Mouse (Mus musculus) lung, adult 2 months (tissue): ENCODE data around the gene Phf21a.

Experiments
- CTCF ChIP-seq: fragments of 200-500 bp; IDR thresholded peaks from 2 replicates; pipeline ENCODE4 v1.5.1; 2011; ENCODE audit warnings: mild to moderate bottlenecking, low read length, control low read depth; ENCODE audit not compliant: insufficient read depth
- POLR2A ChIP-seq: fragments of 200-500 bp; IDR thresholded peaks from 2 replicates; pipeline ENCODE4 v1.6.1; 2011; ENCODE audit warnings: low read depth, mild to moderate bottlenecking, control low read depth, low read length, borderline replicate concordance; ENCODE audit errors: extremely low read depth

DNA sequence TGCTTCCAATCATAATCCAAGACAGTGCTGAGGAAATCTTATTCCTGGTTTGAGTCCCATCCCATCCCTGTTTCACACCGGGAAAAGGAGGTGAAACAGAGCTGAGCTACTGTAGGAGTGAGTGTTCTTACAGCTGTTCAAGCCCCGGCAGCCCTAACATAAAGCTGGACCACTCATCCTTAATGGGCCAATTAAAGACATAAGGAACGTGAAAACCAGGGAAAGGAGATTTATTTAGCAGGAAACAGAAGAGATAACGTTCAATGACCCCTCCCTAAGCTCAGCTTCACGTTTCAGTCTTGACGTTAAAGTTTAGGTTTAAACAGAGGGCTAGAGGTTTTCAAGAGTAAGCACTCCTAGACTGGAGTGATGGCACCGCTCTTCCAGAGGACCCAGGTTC, 74.0 kb downstream of the Phf21a start:
- TF ChIP-seq CTCF (no peak), POLR2A (no peak)
